Mouse (Mus musculus): Measurements from ENCODE around the gene Kcnn1.

Gene Kcnn1

GRCm38 (mm10) chr8:70812885-70813284 lies 50.2 kb downstream of the Kcnn1 start:
- DNase-seq (ENCODE audit: low read depth) = no peak

- no peak for DNase-seq (ENCODE audit: low read depth)
Observed at GRCm38 (mm10) chr8:70812055-70812454, 51.0 kb downstream of the Kcnn1 start.

GRCm38 (mm10) chr8:70810962-70811680 lies 51.9 kb downstream of the Kcnn1 start:
- DNase-seq (ENCODE audit: low read depth) = peak; percentile 71

- peak; percentile 62 for DNase-seq (ENCODE audit: low read depth)
Observed at GRCm38 (mm10) chr8:70808955-70809701, 53.9 kb downstream of the Kcnn1 start.

GRCm38 (mm10) chr8:70808239-70808638 lies 54.8 kb downstream of the Kcnn1 start, which contains the start of gene Il12rb1:
Gene Il12rb1, plus strand, starts transcription at chr8:70808449.
- DNase-seq (ENCODE audit: low read depth) = peak; percentile 86

GRCm38 (mm10) chr8:70807304-70807703 lies 55.8 kb downstream of the Kcnn1 start:
- no peak for DNase-seq (ENCODE audit: low read depth)

- DNase-seq (ENCODE audit: low read depth) = peak; percentile 87
Observed at GRCm38 (mm10) chr8:70806541-70806940, 56.5 kb downstream of the Kcnn1 start.

- DNase-seq (ENCODE audit: low read depth) = peak; percentile 90
Observed at GRCm38 (mm10) chr8:70804481-70805206, 58.4 kb downstream of the Kcnn1 start, which contains the start of gene Mast3. Gene Mast3, minus strand, starts transcription at chr8:70805054.

- peak; percentile 74 for DNase-seq (ENCODE audit: low read depth)
Observed at GRCm38 (mm10) chr8:70803761-70804480, 59.1 kb downstream of the Kcnn1 start.

GRCm38 (mm10) chr8:70802786-70803510 lies 60.1 kb downstream of the Kcnn1 start:
- peak; percentile 26 for DNase-seq (ENCODE audit: low read depth)

- no peak for DNase-seq (ENCODE audit: low read depth)
Observed at GRCm38 (mm10) chr8:70801830-70802229, 61.2 kb downstream of the Kcnn1 start.

GRCm38 (mm10) chr8:70801156-70801555 lies 61.9 kb downstream of the Kcnn1 start:
- DNase-seq (ENCODE audit: low read depth) = peak; percentile 70

- DNase-seq (ENCODE audit: low read depth) = no peak
Observed at GRCm38 (mm10) chr8:70800648-70801047, 62.4 kb downstream of the Kcnn1 start.

- DNase-seq (ENCODE audit: low read depth) = peak; percentile 26
Observed at GRCm38 (mm10) chr8:70798281-70798680, 64.8 kb downstream of the Kcnn1 start.

- DNase-seq (ENCODE audit: low read depth) = peak; percentile 97
Observed at GRCm38 (mm10) chr8:70797081-70798070, 65.7 kb downstream of the Kcnn1 start.

GRCm38 (mm10) chr8:70796403-70797080 lies 66.5 kb downstream of the Kcnn1 start:
- DNase-seq (ENCODE audit: low read depth) = no peak

- peak; percentile 27 for DNase-seq (ENCODE audit: low read depth)
Observed at GRCm38 (mm10) chr8:70795370-70795769, 67.7 kb downstream of the Kcnn1 start.

GRCm38 (mm10) chr8:70794215-70794614 lies 68.8 kb downstream of the Kcnn1 start:
- no peak for DNase-seq (ENCODE audit: low read depth)

- DNase-seq (ENCODE audit: low read depth) = peak; percentile 93
Observed at GRCm38 (mm10) chr8:70792700-70793099, 70.4 kb downstream of the Kcnn1 start.
